Mouse (Mus musculus) myocyte (in vitro differentiated cells): ENCODE measurements around the gene Nfia. TPM values are rescaled to one million over a fixed set of nuclear protein-coding genes. Genes with fewer than 3 reads are reported as not detected.

Experiments
- H3K27me3 ChIP-seq: one replicate; pipeline ENCODE4 v1.6.1; 2011; ENCODE audit not compliant: control insufficient read depth, insufficient read depth, insufficient read length
- H3K36me3 ChIP-seq: one replicate; pipeline ENCODE4 v1.6.1; 2011; ENCODE audit not compliant: control insufficient read depth, insufficient read depth
- H3K4me2 ChIP-seq: one replicate; pipeline ENCODE4 v1.6.1; 2011; ENCODE audit warnings: low read depth, control low read depth
- H3K4me3 ChIP-seq: one replicate; pipeline ENCODE4 v1.5.1; 2011; ENCODE audit warnings: mild to moderate bottlenecking, control low read depth, moderate library complexity
- H3K79me2 ChIP-seq: one replicate; pipeline ENCODE4 v1.6.1; 2011; ENCODE audit not compliant: control insufficient read depth, insufficient read depth
- H3ac ChIP-seq: one replicate; pipeline ENCODE4 v1.6.1; 2011; ENCODE audit not compliant: control insufficient read depth, insufficient read length
- CEBPB ChIP-seq: IDR thresholded peaks from 2 replicates; pipeline ENCODE4 v1.6.1; 2011; ENCODE audit warnings: mild to moderate bottlenecking, moderate library complexity; ENCODE audit not compliant: poor library complexity, insufficient read depth, severe bottlenecking
- E2F4 ChIP-seq: IDR thresholded peaks from one replicate; pipeline ENCODE4 v1.6.1; 2011; ENCODE audit warnings: mild to moderate bottlenecking, control low read depth, moderate library complexity; ENCODE audit not compliant: insufficient read depth
- MAX ChIP-seq: IDR thresholded peaks from one replicate; pipeline ENCODE4 v1.6.1; 2011; ENCODE audit warnings: low read depth, mild to moderate bottlenecking, control low read depth
- MYOD1 ChIP-seq, 3 experiments: IDR thresholded peaks; one replicate each; pipeline ENCODE4 v1.6.1; 2011; ENCODE audit warnings: control low read depth in 2 of 3, low read depth in 2 of 3, mild to moderate bottlenecking in 2 of 3, moderate library complexity in 1 of 3; ENCODE audit not compliant: insufficient read length in 2 of 3, control insufficient read depth in 1 of 3
- MYOG ChIP-seq, 3 experiments: IDR thresholded peaks; one replicate each; pipeline ENCODE4 v1.6.1; 2011; ENCODE audit warnings: control low read depth in 2 of 3, low read depth in 2 of 3, mild to moderate bottlenecking in 2 of 3; ENCODE audit not compliant: insufficient read length in 2 of 3, control insufficient read depth in 1 of 3, insufficient read depth in 1 of 3
- POLR2A ChIP-seq: IDR thresholded peaks from one replicate; pipeline ENCODE4 v1.6.1; 2011; ENCODE audit warnings: low read depth, mild to moderate bottlenecking, control low read depth, moderate library complexity; ENCODE audit not compliant: insufficient read length
- POLR2AphosphoS2 ChIP-seq: IDR thresholded peaks from one replicate; pipeline ENCODE4 v1.6.1; 2011; ENCODE audit warnings: low read depth, control low read depth; ENCODE audit not compliant: insufficient read length
- REST ChIP-seq: IDR thresholded peaks from one replicate; pipeline ENCODE4 v1.6.1; 2011; ENCODE audit warnings: mild to moderate bottlenecking, control low read depth, moderate library complexity; ENCODE audit not compliant: insufficient read depth, insufficient read length
- SRF ChIP-seq: IDR thresholded peaks from one replicate; pipeline ENCODE4 v1.6.1; 2011; ENCODE audit warnings: low read depth; ENCODE audit not compliant: control insufficient read depth, insufficient read length
- TCF12 ChIP-seq: IDR thresholded peaks from one replicate; pipeline ENCODE4 v1.6.1; 2011; ENCODE audit warnings: mild to moderate bottlenecking, control low read depth; ENCODE audit not compliant: poor library complexity, insufficient read depth, severe bottlenecking
- TCF3 ChIP-seq: IDR thresholded peaks from one replicate; pipeline ENCODE4 v1.6.1; 2011; ENCODE audit warnings: low read depth, control low read depth; ENCODE audit not compliant: insufficient read length
- USF1 ChIP-seq: IDR thresholded peaks from one replicate; pipeline ENCODE4 v1.6.1; 2011; ENCODE audit warnings: low read depth, mild to moderate bottlenecking, control low read depth, moderate library complexity
- polyA plus RNA-seq: library from polyadenylated mRNA; unstranded; fragments of >200 nt; fragmentation: generic; extraction: Trizol; gene quantifications from one replicate; pipeline ENCODE4 v1.2.1, GENCODE M21; 2012; ENCODE audit warnings: missing spikeins

Nfia gene
- polyA plus RNA-seq, 1 experiment, result 0.25 TPM

DNA sequence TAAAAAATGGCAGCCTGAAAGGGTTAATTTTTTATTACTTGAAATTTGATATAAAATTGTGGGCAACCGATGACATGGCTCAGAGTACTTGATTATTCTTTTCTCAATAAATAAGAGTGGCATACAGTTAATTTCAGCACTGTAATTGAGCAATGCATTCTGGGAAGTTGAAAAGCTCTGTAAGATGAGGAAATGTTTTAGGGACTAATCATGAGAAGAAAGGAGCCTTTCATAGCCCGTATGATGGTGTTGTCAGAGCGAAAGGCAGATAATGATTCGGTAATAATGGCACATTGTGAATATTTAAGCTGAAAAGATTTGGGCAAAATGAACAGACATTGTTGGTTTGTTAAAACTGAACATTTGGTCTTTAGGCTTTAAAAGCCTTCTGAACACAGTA, 133.3 kb downstream of the Nfia start:
- Histone ChIP-seq H3K79me2 (no peaks in the 10 kb centered on the region), H3ac (no peak overlapping the region), H3K4me3 (no peak overlapping the region), H3K4me2 (no peak overlapping the region), H3K36me3 (no peaks in the 10 kb centered on the region), H3K27me3 (no peaks in the 10 kb centered on the region)
- TF ChIP-seq MYOD1 (IDR thresholded peaks at IDR 0.05; ENCODE audit: control insufficient read depth in 1 of 3, insufficient read length in 2 of 3, low read depth in 2 of 3) (no peak), CEBPB (no peak), MAX (no peak), USF1 (no peak), TCF12 (no peak), POLR2A (no peak), REST (no peak), SRF (no peak), MYOG (IDR thresholded peaks at IDR 0.05; ENCODE audit: control insufficient read depth in 1 of 3, insufficient read depth in 1 of 3, insufficient read length in 2 of 3, low read depth in 2 of 3) (no peak), TCF3 (no peak), POLR2AphosphoS2 (no peak), E2F4 (no peak)

DNA sequence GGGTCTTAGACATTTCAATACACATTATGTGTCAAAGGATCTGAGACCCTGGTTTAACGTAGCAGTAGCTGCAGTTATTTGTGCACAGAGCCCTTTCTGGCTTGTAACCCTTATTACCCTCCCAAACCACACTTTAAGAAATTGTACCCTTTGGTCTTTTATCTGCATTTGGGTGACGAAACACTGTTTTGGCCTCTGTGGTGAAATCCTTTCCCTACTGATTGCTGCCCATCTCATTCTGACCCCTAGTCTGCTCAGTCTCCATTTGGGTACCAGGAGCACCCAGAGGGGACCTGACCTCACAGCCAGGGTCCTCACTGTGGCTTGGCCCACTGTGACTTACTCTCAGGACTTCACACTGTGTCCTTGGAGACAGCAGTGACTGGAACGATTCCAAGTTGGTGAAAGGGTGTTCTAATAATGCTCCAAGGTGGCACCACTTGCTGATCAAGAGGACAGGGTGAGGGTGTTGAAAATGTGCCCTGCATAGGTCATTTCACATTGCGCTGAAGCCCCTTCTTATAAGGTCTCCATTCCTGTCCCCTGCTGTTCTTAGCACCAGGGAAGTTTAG, 136.1 kb downstream of the Nfia start:
- H3ac ChIP-seq, result no peak overlapping the region
- no peak overlapping the region for H3K4me2 ChIP-seq
- no peak overlapping the region for H3K4me3 ChIP-seq
- H3K27me3 ChIP-seq, result no peaks in the 10 kb centered on the region
- TF ChIP-seq POLR2AphosphoS2 (no peak), MAX (no peak), E2F4 (no peak), TCF12 (no peak), POLR2A (no peak), MYOG (IDR thresholded peaks at IDR 0.05; ENCODE audit: control insufficient read depth in 1 of 3, insufficient read depth in 1 of 3, insufficient read length in 2 of 3, low read depth in 2 of 3) (no peak)
- H3K36me3 ChIP-seq, result no peaks in the 10 kb centered on the region
- no peaks in the 10 kb centered on the region for H3K79me2 ChIP-seq

DNA sequence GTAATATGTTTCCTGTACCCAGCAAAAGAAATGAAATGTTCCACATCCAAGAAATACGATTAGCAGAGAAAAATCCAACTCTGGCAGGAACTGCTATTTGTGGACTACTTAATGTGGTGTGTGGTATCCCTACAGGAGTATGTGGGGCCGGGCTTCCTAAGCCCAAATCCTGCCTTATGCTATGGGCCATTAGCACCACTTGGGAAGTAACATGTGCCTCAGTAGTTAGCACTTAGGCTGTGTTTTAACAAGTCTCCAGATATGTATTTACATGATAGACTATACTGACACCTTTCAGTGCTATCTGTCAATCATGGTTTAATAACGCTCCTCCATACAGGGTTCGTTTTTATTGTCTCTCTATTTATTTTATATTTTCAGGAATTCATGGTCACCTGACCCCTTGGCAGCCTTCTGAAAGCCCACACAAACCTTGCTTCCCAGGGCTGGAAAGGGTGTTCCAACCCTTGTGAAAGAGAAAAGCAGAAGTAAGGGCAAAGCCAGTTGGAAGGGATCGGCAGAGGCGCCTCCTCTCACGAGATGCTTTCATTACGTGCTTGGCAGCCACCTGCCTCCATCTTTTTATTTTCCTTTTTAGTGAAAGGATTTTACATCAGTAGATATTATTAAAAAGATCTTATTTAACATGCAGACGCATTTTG, 137.7 kb downstream of the Nfia start:
- no peak overlapping the region for H3K4me3 ChIP-seq

DNA sequence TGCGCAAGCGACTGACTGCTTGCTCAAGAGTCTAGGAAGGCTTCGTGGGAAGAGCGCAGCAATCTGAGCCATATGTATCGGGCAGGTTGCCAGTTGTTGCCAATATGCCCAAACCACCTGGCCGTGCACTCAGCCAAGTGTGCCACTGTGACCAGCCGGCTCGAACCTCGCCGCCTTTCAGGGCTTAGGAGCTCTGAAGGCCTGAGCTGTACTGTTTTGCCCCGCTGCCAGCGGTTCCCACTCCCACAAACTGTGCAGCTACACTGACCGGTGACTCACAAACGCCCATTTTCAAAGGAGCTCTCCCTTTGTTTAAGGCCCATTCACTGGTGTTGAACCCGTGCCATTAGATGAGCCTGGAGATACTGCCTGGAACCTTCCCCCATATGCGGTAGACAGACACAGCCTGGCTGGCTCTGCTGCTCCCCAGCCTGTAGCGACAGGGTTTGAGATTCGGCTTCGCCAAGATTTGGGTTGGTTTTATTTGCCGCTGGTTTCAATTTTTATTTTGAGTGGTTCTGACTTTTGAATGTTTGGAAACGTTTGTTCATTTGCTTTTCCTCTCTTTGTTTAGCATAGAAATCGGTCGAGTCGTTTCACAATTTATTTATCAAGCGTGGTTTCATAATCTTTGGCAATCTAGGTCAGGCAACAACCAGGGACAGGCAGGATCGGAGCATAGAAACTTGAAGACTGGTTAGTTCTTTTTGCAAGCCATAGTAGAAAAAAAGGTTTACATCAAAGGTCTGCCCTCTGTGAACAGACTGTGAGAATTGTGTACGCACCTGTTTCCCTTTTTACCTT, 138.4 kb downstream of the Nfia start:
- Histone ChIP-seq H3K4me2 (no peak overlapping the region), H3K4me3 (no peak overlapping the region), H3K79me2 (no peaks in the 10 kb centered on the region), H3K27me3 (no peaks in the 10 kb centered on the region), H3K36me3 (no peaks in the 10 kb centered on the region), H3ac (no peak overlapping the region)
- TF ChIP-seq REST (no peak), TCF12 (no peak), CEBPB (no peak), MAX (no peak), MYOD1 (IDR thresholded peaks at IDR 0.05; ENCODE audit: control insufficient read depth in 1 of 3, insufficient read length in 2 of 3, low read depth in 2 of 3) (no peak), POLR2A (no peak), USF1 (no peak), SRF (no peak)

More for the DNA sequence above, 137.7 kb downstream of the Nfia start:
- no peak overlapping the region for H3K4me2 ChIP-seq
- no peak overlapping the region for H3ac ChIP-seq
- no peaks in the 10 kb centered on the region for H3K79me2 ChIP-seq
- H3K36me3 ChIP-seq, result no peaks in the 10 kb centered on the region
- TF ChIP-seq REST, result no peak
- no peak for TF ChIP-seq USF1
- TF ChIP-seq MYOD1 (IDR thresholded peaks at IDR 0.05; ENCODE audit: control insufficient read depth in 1 of 3, insufficient read length in 2 of 3, low read depth in 2 of 3), result no peak
- no peak for TF ChIP-seq CEBPB
- TF ChIP-seq POLR2AphosphoS2, result no peak
- TF ChIP-seq MAX, result no peak
- no peak for TF ChIP-seq MYOG (IDR thresholded peaks at IDR 0.05; ENCODE audit: control insufficient read depth in 1 of 3, insufficient read depth in 1 of 3, insufficient read length in 2 of 3, low read depth in 2 of 3)
- TF ChIP-seq SRF, result no peak
- no peak for TF ChIP-seq E2F4
- no peak for TF ChIP-seq TCF3
- no peak for TF ChIP-seq POLR2A
- TF ChIP-seq TCF12, result no peak
- no peaks in the 10 kb centered on the region for H3K27me3 ChIP-seq
